Mouse (Mus musculus) kidney, embryonic 14.5 days (tissue): Measurements from ENCODE around the gene Ano4. TPM values are rescaled to one million over a fixed set of nuclear protein-coding genes. Genes with fewer than 3 reads are reported as not detected.

ENCODE experiments used
- ATAC-seq: fragments of 200-750 bp; cut with Nextera tagmentation; 2 replicates; pipeline ENCODE4 v1.8.0; 2017; ENCODE audit warnings: moderate number of reproducible peaks, mild to moderate bottlenecking, moderate TSS enrichment, moderate library complexity; ENCODE audit not compliant: low FRiP score, low TSS enrichment
- H3K27ac ChIP-seq: fragments of 300-500 bp; sonication (generic); 2 replicates; pipeline ENCODE4 v1.5.1; 2014; ENCODE audit warnings: low read depth, mild to moderate bottlenecking, low read length, moderate library complexity, mixed read lengths
- H3K27me3 ChIP-seq: fragments of 300-500 bp; sonication (generic); 2 replicates; pipeline ENCODE4 v1.6.1; 2014; ENCODE audit warnings: mild to moderate bottlenecking, low read length; ENCODE audit not compliant: control insufficient read depth, insufficient read depth
- H3K36me3 ChIP-seq: fragments of 300-500 bp; sonication (generic); 2 replicates; pipeline ENCODE4 v1.6.1; 2014; ENCODE audit warnings: low read length, mixed read lengths; ENCODE audit not compliant: control insufficient read depth, insufficient read depth
- H3K4me1 ChIP-seq: fragments of 300-500 bp; sonication (generic); 2 replicates; pipeline ENCODE4 v1.6.1; 2014; ENCODE audit warnings: low read length, mixed read lengths; ENCODE audit not compliant: control insufficient read depth, insufficient read depth
- H3K4me2 ChIP-seq: fragments of 300-500 bp; sonication (generic); replicated peaks from 2 replicates; pipeline ENCODE4 v1.6.1; 2014; ENCODE audit warnings: low read depth, mild to moderate bottlenecking, low read length
- H3K4me3 ChIP-seq: fragments of 300-500 bp; sonication (generic); 2 replicates; pipeline ENCODE4 v1.5.1; 2014; ENCODE audit warnings: mild to moderate bottlenecking, low read length
- H3K9ac ChIP-seq: fragments of 300-500 bp; sonication (generic); 2 replicates; pipeline ENCODE4 v1.6.1; 2014; ENCODE audit warnings: low read depth, mild to moderate bottlenecking, low read length, moderate library complexity
- H3K9me3 ChIP-seq: fragments of 300-500 bp; sonication (generic); 2 replicates; pipeline ENCODE4 v1.6.1; 2016; ENCODE audit warnings: low read length; ENCODE audit not compliant: control insufficient read depth
- whole genome bisulfite sequencing: fragments of 180-500 bp; shearing (Covaris S2); extraction: QIAGEN DNeasy Blood & Tissue Kit; methylation state at CpG from one replicate; pipeline ENCODE4 v1.1.7; 2014; 5-methylcytosine and 5-hydroxymethylcytosine counted together
- polyA plus RNA-seq: library from polyadenylated mRNA; unstranded; fragments of >200 nt; fragmentation: Nextera tagmentation; extraction: Ambion mirVana; gene quantifications from 2 replicates; pipeline ENCODE4 v1.2.1, GENCODE M21; 2014

Gene Ano4
- polyA plus RNA-seq, 1 experiment from 2014 or later = 6.9 TPM

DNA sequence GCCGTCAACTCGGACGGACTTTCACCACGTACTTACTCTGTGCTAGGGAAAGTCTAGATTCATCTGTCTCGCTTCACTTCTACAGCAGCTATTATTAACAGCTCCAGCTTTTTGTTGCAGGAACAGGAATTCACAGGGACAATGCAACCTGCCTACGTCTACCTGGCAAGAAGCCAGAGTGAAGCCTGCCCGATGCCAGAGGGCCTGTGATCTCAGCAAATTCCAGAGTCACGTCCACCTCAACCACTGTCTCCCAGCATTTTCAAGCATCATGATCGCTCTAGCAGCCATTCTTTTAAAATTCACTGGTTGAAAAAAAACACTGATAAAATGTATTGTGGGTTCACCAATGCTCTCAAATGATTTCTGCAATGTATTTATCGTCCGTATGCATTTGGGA lies 6.9 kb upstream of the Ano4 start:
- 84% methylated on average over 11 of the region's 11 CpGs for WGBS
- Histone ChIP-seq H3K4me3 (no peak overlapping the region), H3K9me3 (no peaks in the 10 kb centered on the region), H3K27ac (no peak overlapping the region), H3K36me3 (no peaks in the 10 kb centered on the region), H3K4me2 (no peak overlapping the region), H3K4me1 (no peaks in the 10 kb centered on the region), H3K9ac (no peak overlapping the region), H3K27me3 (peaks cover 4% of the 10 kb centered on the region; the same call in 1 of the 2 replicates)
- no peak for ATAC-seq

DNA sequence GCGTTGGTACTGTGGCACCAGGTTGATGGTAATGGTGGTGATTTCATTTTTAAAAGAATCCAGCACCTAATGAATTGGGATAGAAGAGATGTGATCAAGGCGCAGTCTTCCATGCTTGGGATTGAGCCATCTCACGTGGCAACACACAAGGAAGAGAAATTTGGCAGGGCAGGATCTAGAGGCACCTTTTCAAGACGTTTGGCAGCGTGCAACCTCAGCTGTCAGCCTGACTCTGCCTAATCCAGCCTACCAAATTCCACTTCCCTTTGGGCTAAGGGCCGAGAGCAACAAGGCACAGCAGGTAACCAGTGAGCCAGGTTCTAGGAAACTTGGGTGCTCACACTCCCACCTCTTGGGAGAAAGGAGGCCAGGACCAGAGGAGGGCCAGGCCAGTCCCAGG lies 1.0 kb upstream of the Ano4 start:
- Histone ChIP-seq H3K4me1 (no peaks in the 10 kb centered on the region), H3K9ac (no peak overlapping the region), H3K27ac (no peak overlapping the region), H3K4me2 (no peak overlapping the region; the same call in 1 of the 2 replicates), H3K4me3 (no peak overlapping the region), H3K36me3 (no peaks in the 10 kb centered on the region), H3K27me3 (peaks cover 30% of the 10 kb centered on the region), H3K9me3 (no peaks in the 10 kb centered on the region)
- no peak for ATAC-seq
- WGBS = 77% methylated on average over 6 of the region's 6 CpGs

DNA sequence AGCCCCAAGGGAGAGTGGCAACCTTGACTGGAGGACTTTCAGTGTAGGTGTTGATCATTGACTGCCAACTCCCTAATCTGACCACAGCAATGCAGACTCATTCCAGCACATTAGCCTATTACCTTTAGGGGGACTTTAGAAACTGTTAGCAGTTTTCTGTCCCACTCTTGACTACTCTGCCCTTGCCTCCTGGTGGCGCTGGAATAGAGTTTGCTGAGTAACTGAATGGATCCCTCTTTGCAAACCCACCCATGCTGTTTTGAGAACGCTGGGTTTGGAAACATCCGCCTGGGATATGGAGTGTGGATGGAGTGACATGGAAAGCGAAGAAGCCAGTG lies 603 bp upstream of the Ano4 start:
- peak overlapping the region; percentile 54 for H3K4me3 ChIP-seq
- H3K4me2 ChIP-seq = peak overlapping the region; percentile 96
- H3K4me1 ChIP-seq = no peaks in the 10 kb centered on the region
- peaks cover 30% of the 10 kb centered on the region for H3K27me3 ChIP-seq
- no peak for ATAC-seq
- H3K9ac ChIP-seq = no peak overlapping the region; the same call in 1 of the 2 replicates
- H3K36me3 ChIP-seq = no peaks in the 10 kb centered on the region
- WGBS = 58% methylated on average over 4 of the region's 4 CpGs
- no peak overlapping the region for H3K27ac ChIP-seq
- no peaks in the 10 kb centered on the region for H3K9me3 ChIP-seq

DNA sequence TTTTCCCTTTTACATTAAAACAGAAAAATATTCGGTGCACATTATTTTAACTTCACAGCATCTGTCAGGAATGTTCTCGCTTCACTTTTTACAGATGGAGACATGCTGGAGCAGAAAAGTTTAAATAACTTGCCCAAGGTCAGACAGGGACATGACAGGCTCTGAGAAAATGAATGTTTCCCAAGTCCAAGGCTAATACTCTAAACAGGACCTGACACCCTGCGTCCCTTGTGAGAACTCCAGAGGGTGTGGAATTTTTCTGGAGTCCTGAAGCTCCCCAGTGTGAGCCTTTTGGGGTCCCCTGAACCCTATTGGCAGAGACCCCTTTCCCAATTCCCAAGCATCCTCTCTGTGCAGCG lies 451 bp downstream of the Ano4 start:
- 14% methylated on average over 4 of the region's 4 CpGs for WGBS
- peaks cover 30% of the 10 kb centered on the region for H3K27me3 ChIP-seq
- no peaks in the 10 kb centered on the region for H3K9me3 ChIP-seq
- peak overlapping the region; percentile 53 for H3K9ac ChIP-seq
- no peak for ATAC-seq
- peak overlapping the region; percentile 96 for H3K4me2 ChIP-seq
- H3K27ac ChIP-seq = no peak overlapping the region
- H3K4me1 ChIP-seq = no peaks in the 10 kb centered on the region
- no peaks in the 10 kb centered on the region for H3K36me3 ChIP-seq
- peak overlapping the region; percentile 54 for H3K4me3 ChIP-seq

DNA sequence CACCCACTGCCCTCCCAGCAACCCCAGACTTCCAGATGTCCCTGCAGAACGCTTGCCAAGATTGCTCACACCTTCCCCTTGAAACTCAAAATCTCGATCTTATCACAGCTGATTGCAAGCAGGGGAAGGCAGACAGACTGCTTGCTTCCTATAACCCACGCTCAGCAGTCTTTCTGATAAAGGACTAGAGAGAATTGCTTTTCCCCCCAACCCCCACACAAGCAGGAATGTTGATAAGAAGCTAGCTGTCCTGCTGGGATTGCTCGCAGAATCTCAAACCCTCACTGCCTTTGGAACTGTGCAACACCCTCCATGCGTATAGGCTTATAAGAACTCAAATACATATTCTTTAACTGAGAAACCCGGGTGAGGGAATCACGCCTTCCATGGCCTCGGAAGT lies 846 bp downstream of the Ano4 start:
- Histone ChIP-seq H3K4me2 (no peak overlapping the region), H3K27ac (no peak overlapping the region), H3K9me3 (no peaks in the 10 kb centered on the region), H3K36me3 (no peaks in the 10 kb centered on the region), H3K9ac (no peak overlapping the region), H3K27me3 (peaks cover 30% of the 10 kb centered on the region), H3K4me1 (no peaks in the 10 kb centered on the region), H3K4me3 (no peak overlapping the region)
- no peak for ATAC-seq
- 22% methylated on average over 8 of the region's 8 CpGs for whole genome bisulfite sequencing

DNA sequence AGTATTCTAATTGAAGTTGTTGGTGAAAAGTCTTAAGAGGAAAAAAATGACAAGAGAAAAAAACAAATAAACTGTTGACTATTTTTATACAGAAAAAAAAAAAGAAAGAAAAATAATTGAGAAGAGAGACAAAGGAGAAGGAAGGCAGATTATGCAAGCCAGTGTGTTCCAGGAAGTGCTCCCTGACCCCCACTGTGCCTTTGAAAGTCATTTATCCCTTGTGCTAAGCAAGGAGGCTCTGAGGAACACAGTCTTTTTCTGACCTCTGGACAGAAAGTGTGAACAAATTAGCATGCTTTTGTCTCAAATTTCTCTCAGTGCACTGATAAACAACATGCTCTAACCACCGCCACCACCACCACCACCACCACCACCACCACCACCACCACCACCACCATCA lies 14.3 kb downstream of the Ano4 start:
- WGBS = 100% methylated on average over 1 of the region's 1 CpGs
- Histone ChIP-seq H3K9ac (no peak overlapping the region), H3K27me3 (no peaks in the 10 kb centered on the region), H3K4me3 (no peak overlapping the region), H3K27ac (no peak overlapping the region), H3K4me1 (no peaks in the 10 kb centered on the region), H3K9me3 (no peaks in the 10 kb centered on the region), H3K4me2 (no peak overlapping the region), H3K36me3 (no peaks in the 10 kb centered on the region)
- ATAC-seq = no peak

DNA sequence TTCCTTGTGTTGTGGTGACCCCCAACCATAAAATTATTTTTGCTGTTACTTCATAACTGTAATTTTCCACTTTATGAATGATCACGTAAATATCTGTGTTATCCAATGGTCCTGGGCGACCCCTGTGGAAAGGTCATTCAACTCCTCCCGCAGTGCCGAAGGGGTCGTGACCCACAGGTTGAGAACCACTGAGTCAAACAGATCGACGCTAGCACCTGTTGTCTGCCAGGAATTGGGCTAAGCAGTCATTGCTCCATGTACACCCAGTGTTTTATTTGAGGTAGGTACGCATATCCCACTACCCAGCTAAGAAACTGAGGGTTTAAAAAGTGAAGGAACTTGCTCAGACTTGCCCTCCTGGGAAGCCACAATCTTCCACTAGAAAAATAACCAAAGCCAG lies 14.8 kb downstream of the Ano4 start:
- H3K4me3 ChIP-seq = no peak overlapping the region
- ATAC-seq = no peak
- no peak overlapping the region for H3K4me2 ChIP-seq
- H3K36me3 ChIP-seq = no peaks in the 10 kb centered on the region
- no peaks in the 10 kb centered on the region for H3K9me3 ChIP-seq
- H3K27me3 ChIP-seq = no peaks in the 10 kb centered on the region
- H3K9ac ChIP-seq = no peak overlapping the region
- H3K4me1 ChIP-seq = no peaks in the 10 kb centered on the region
- 88% methylated on average over 8 of the region's 8 CpGs for WGBS
- H3K27ac ChIP-seq = no peak overlapping the region

DNA sequence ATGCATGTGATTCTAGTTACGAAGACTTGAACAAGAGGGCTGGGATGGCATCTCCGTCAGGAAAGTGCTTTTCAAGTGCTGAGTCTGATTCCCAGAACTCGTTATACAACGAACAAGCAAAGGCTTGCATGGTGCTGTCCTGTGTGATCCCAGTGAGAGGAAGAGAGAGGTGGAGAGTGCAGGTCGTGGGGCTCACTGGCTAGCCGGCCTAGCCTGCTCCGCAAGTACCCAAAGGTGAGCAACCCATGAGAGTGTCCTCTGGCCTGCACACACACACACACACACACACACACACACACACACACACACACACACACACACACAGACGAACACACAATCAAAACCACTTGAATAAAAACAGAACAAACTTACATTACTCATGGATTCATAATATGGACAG lies 15.7 kb downstream of the Ano4 start:
- WGBS = 87% methylated on average over 8 of the region's 8 CpGs
- no peak for ATAC-seq
- H3K9me3 ChIP-seq = no peaks in the 10 kb centered on the region
- H3K4me3 ChIP-seq = no peak overlapping the region
- H3K9ac ChIP-seq = no peak overlapping the region
- no peaks in the 10 kb centered on the region for H3K4me1 ChIP-seq
- no peaks in the 10 kb centered on the region for H3K27me3 ChIP-seq
- no peaks in the 10 kb centered on the region for H3K36me3 ChIP-seq
- H3K4me2 ChIP-seq = no peak overlapping the region
- no peak overlapping the region for H3K27ac ChIP-seq

DNA sequence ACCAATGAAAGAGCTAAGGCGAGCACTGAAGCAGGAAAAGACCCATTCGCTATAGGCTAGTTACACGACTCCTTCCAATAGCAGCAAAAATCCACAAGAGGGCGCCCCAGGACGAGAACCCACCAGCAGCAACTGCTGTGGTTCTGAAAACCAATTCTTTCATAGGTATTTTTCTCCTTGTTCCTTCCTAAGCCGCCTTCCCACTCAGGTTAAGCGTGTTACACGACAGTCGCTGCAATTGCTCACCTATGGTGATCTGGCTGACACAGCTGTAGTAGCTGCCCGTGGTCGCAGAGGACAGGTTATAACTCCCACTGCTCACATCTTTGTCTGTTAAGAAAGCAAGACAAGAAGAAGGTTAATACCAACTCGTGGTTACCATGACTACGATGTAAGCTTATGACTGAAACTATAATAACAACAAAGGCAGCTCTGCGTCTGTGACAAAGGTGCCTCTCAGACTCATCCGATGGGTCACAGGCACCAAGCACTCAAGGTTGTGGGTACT lies 17.5 kb downstream of the Ano4 start:
- ATAC-seq = peak; percentile 52
- 30% methylated on average over 15 of the region's 15 CpGs for WGBS
- no peak overlapping the region for H3K27ac ChIP-seq
- H3K4me2 ChIP-seq = no peak overlapping the region
- no peaks in the 10 kb centered on the region for H3K36me3 ChIP-seq
- H3K9ac ChIP-seq = no peak overlapping the region
- no peaks in the 10 kb centered on the region for H3K4me1 ChIP-seq
- no peak overlapping the region for H3K4me3 ChIP-seq
- H3K9me3 ChIP-seq = no peaks in the 10 kb centered on the region
- no peaks in the 10 kb centered on the region for H3K27me3 ChIP-seq

DNA sequence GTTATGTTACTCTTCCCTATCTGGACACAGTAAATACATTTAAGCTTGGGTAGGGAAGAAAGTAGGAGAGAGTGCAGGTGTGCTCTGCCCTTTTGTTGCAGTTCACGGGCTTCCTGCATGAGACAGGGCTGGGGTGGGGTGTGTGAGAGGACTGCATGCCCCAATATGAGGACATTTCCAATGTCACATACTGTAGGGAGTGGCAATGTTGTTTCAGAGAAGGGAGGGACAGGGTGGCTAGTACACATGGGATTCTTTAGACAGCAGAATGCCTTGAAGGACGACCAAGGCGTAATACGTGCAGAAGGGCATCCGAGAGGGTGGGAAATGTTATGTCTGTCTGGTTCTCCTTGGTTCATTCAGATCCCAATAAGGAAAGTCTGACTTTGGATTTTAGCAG lies 18.2 kb downstream of the Ano4 start:
- WGBS = 86% methylated on average over 5 of the region's 5 CpGs
- no peak overlapping the region for H3K27ac ChIP-seq

More for the DNA sequence above, 18.2 kb downstream of the Ano4 start:
- Histone ChIP-seq H3K4me2 (no peak overlapping the region), H3K4me1 (no peaks in the 10 kb centered on the region), H3K27me3 (no peaks in the 10 kb centered on the region), H3K36me3 (no peaks in the 10 kb centered on the region), H3K9ac (no peak overlapping the region), H3K9me3 (no peaks in the 10 kb centered on the region), H3K4me3 (no peak overlapping the region)
- ATAC-seq = no peak
